Mouse (Mus musculus) c-Kit-positive CD71-negative TER-119-negative erythroid progenitor cells, embryonic 14.5 days (primary cell): Measurements from ENCODE around the gene Trip10.

Experiments
- DNase-seq: peaks from one replicate; pipeline ENCODE4 v3.0.0-alpha.2; 2013; ENCODE audit warnings: low read depth

The Trip10 gene

GRCm38 (mm10) chr17:57249186-57250181 lies at the start of gene Trip10:
Trip10 (plus strand) TSS chr17:57249455.
- peak; percentile 90 for DNase-seq

- DNase-seq, result no peak
These were observed 47.2 kb upstream of the Trip10 start for GRCm38 (mm10) chr17:57201841-57202724.

GRCm38 (mm10) chr17:57207938-57208337 lies 41.3 kb upstream of the Trip10 start:
- no peak for DNase-seq

GRCm38 (mm10) chr17:57209330-57209729 lies 39.9 kb upstream of the Trip10 start:
- no peak for DNase-seq

- no peak for DNase-seq
These were observed 37.8 kb upstream of the Trip10 start for GRCm38 (mm10) chr17:57211501-57211900.

- no peak for DNase-seq
These were observed 34.4 kb upstream of the Trip10 start for GRCm38 (mm10) chr17:57214676-57215387.

GRCm38 (mm10) chr17:57218335-57218900 lies 30.8 kb upstream of the Trip10 start:
- DNase-seq, result no peak

- peak; percentile 26 for DNase-seq
These were observed 29.9 kb upstream of the Trip10 start for GRCm38 (mm10) chr17:57219167-57219883.

GRCm38 (mm10) chr17:57219884-57220207 lies 29.4 kb upstream of the Trip10 start:
- DNase-seq, result peak; percentile 37

- DNase-seq, result no peak
These were observed 27.3 kb upstream of the Trip10 start for GRCm38 (mm10) chr17:57221911-57222310.

- no peak for DNase-seq
These were observed 25.9 kb upstream of the Trip10 start for GRCm38 (mm10) chr17:57223313-57223712.

GRCm38 (mm10) chr17:57227468-57227867 lies 21.8 kb upstream of the Trip10 start:
- DNase-seq, result no peak

GRCm38 (mm10) chr17:57228014-57228413 lies 21.2 kb upstream of the Trip10 start, which contains the start of gene C3:
C3 (minus strand) TSS chr17:57228136.
- DNase-seq, result no peak

- no peak for DNase-seq
These were observed 20.4 kb upstream of the Trip10 start for GRCm38 (mm10) chr17:57228873-57229272.

GRCm38 (mm10) chr17:57229851-57230727 lies 19.2 kb upstream of the Trip10 start:
- DNase-seq, result no peak

- DNase-seq, result no peak
These were observed 18.5 kb upstream of the Trip10 start for GRCm38 (mm10) chr17:57230728-57231125.

- no peak for DNase-seq
These were observed 17.9 kb upstream of the Trip10 start for GRCm38 (mm10) chr17:57231321-57231771.

- DNase-seq, result no peak
These were observed 17.1 kb upstream of the Trip10 start for GRCm38 (mm10) chr17:57232200-57232599.

GRCm38 (mm10) chr17:57233038-57233437 lies 16.2 kb upstream of the Trip10 start:
- no peak for DNase-seq
